Mouse (Mus musculus): ENCODE data around the gene Cyp2c23.
A peak's percentile ranks its signal among the peaks of the same experiment; 100 is the strongest.

Gene Cyp2c23

GRCm38 (mm10) chr19:44028972-44029371 is at the start of gene Cyp2c23:
Gene Cyp2c23, minus strand, starts transcription at chr19:44029208.
- DNase-seq, result no peak

- no peak for DNase-seq
Measured at GRCm38 (mm10) chr19:44077024-44077423, 48.0 kb upstream of the Cyp2c23 start.

DNA sequence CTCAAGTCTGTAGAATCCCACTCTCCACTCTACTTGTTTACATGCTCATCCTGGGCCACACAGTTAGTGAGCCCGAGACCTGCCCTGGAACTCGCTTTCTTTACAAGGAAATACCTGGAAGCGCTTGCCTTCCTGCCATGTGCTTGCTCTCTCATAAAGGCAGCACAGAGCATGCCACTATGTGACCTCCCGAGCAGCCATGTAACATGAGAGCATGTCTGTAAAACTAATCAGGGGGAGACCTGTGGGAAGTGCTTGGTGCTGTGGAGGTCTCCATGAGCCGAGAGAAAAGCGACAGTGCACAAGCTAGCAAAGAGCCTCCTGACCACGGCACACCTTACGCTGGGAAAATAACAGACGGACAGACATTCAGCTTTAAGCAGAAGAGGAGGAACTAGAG is 47.4 kb upstream of the Cyp2c23 start:
- no peak for DNase-seq

DNA sequence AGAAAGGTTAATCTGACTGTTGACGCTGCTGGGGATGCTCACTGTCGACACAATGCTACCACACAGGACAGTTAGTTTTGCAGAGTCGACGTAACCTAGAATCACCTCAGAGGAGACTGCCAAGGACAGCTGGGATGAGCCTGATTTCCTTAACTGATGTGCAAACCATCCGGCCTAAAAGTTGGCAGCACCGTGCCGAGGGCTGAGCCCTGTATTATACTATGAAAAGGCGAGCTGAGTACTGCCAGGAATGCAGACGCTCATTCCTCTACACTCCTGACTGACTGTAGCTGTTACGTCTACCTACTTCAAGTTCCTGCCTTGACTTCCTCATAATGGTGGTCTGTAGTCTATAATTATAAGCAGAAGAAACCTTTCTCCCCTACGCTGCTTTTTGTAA is 46.0 kb upstream of the Cyp2c23 start:
- DNase-seq, result no peak

DNA sequence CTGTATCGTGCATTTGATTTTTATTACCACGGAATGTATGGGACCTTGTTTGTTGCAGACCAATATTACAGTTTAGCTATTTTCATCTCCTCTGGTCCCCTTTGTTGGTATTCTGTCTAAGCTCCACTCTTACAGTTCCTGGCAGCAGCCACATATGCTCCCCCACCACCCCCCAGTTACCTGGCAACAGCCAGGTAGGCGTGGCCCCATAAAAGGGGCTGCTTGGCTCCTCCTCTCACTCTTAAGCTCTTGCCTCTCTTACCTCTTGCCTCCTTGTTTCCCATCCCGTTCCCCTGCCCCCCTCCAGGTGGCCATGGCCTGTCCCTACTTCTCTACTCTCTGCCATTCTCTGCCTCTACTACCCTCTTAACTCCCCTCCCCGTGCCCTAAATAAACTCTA is 42.2 kb upstream of the Cyp2c23 start:
- no peak for DNase-seq

DNA sequence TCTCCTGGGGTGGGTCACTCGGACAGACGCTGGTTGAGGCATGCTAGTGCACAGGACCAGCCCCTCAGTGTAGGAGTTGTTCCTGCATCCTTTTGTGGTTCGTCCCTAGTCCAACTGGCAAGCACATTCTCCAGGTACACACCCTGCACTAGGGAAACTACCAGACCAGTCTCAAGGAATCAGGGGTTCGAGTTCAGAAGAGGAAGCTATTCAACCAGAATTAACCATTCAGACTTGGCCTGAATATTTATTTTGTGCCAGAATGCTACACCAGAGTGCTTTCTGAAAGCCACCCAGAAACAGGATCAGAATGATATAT is 40.9 kb upstream of the Cyp2c23 start:
- DNase-seq, result no peak

DNA sequence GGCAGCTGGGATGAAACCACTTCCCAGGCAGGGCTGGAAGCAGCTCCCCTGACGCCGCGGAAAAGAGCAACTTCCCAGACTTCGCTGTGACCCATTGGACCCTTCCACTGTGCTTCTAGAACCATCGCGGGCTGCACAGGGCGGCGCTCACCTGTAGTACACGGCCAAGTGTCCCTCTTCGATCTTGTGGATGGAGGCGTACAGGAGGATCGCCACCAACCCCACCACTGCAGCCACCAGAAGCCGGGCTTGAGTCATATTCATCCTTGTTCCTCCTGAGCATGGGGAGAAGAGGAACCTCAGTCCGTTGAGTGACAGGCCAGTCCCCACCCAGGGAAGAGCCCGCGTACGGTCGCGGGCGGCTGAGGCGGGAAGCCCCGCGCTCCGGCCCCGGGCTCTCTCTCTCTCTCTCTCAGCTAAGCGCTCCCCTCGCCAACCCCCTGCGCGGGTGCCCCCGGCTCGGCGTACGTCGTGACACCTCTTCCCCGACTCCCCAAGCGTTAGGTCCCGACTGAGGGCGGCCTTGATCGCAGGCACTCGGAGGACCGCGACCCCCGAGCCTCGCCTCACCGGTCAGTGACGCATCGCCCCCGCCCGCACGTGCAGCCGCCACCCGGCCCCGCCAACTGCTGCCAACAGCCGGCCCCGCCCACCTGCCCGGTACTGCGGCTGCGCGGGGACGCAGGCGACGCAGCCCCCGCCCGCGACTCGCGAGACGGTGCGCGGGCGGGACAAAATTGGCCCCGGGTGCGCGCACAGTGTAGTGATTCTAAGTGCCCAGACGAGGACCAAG is 40.3 kb upstream of the Cyp2c23 start, which contains the start of gene Erlin1:
Gene Erlin1, minus strand, starts transcription at position 665 of the 793 bp plus-strand sequence.
- DNase-seq, result peak; percentile 92 to 94

DNA sequence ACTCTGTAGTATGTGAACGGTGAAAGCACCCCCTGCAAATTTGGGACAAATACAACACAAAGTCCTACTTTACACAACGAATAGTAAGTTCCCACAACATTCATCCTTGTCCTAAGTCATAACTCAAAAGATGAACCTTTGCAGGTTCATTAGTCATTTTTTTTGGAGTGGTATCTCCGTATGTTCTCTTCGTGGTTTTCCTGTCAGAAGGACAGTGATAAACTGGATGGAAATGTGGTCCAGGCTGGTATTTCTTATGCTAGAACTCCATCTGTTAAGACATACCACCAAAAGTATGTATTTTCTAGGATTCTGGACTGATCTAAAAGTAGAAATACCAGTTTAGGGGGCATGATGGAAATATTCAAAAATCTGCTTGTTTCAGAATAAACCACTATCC is 39.2 kb upstream of the Cyp2c23 start:
- no peak for DNase-seq

DNA sequence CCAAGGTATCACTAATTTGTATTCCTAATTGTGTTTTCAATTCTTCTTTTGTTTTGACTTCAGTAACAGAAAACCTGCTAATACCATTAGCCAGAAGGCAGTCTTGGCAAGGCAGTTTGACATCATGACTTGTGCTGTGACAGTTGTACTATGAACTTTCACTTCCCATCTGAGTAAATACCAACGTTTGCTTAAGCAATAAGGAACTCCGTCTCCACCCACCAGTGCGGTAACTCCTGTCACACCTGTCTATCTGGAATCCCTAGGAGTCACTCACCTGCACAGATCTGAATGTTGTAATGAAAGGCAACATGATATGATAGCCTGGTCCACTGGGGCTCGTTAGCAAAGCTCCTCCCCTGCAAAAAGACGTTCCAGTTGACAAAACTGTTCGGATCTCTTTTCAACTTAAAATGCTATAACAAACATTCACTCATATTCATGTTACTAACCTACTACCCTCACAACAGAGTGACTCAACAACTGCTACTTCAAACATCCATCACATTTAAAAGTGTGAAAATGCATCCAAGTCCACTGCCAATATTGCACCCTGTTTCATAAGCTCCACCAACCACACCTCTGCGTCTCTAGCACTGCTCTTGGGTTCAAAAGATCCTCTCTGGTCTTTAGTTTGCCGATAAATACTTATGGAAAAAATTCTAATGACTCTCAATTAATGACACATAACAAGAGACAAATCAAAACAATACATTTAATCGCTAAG is 38.5 kb upstream of the Cyp2c23 start:
- DNase-seq, result no peak

GRCm38 (mm10) chr19:44064734-44065133 is 35.7 kb upstream of the Cyp2c23 start:
- no peak for DNase-seq

GRCm38 (mm10) chr19:44063773-44064172 is 34.8 kb upstream of the Cyp2c23 start:
- no peak for DNase-seq

- no peak for DNase-seq
Measured at GRCm38 (mm10) chr19:44060226-44060625, 31.2 kb upstream of the Cyp2c23 start.

DNA sequence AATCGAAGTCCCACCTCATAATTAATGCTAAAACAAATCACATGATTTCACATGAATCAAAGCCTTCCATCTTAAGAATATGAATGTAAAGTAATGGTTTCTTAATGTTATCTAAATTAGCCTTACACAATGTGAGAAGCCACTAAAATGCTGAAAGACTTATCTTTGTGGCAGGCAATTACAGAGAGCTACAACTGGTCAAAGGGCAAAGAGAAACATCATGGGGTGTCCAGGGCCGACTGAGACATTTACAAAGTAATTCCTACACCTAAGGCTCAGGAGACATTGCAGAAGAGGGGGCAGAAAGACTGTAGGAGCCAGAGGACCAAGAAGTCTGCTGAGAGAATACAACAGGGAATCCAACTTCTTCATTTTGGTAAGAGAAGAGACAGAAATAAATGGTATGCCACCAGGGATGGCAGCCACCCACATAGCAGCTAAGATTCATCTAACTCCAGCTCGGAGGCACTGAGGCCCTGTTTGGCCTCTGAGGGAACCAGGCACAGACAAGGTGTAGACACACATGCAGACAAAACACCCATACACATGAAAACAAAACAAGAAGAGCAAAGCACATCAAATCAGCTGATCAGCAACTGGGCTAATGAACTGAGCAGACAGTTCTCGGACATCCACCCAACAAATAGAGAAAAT is 26.3 kb upstream of the Cyp2c23 start:
- no peak for DNase-seq

DNA sequence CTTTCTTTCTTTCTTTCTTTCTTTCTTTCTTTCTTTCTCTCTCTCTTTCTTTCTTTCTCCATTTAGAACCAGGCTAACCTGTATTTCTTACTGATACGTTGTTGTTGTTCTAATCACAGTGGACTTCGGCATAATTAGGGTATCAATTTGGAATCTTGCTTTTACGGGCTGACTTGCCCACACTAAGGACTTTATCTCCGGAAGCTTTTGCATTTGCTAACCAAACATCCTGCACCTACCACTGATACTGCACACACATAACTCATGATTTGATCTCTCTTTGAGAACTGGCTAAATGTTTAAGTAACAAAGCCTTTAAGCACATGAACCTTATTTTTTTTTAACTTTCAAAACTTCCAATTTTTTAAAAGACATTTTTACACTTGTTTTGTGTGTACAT is 21.4 kb upstream of the Cyp2c23 start:
- DNase-seq, result no peak

DNA sequence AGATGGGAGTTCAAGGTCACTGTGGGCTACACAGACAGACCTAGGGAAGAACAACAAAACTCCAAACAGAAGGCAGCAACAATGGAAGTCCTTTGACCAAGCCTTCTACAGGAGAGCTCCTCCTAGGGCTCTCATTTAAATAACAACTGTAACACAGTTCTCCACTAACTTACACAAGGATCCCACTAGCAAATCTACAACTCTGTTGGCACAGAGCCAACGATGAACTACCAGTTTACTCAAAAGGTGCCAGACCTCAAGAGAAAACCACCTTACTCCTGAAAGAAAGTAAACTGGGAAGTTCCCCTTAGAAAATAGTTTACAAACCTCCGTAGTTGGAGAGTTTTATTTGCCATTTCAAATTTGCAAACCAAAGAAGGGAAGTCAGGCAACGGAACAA is 20.3 kb upstream of the Cyp2c23 start:
- DNase-seq, result no peak

GRCm38 (mm10) chr19:44045847-44046246 is 16.8 kb upstream of the Cyp2c23 start:
- no peak for DNase-seq

DNA sequence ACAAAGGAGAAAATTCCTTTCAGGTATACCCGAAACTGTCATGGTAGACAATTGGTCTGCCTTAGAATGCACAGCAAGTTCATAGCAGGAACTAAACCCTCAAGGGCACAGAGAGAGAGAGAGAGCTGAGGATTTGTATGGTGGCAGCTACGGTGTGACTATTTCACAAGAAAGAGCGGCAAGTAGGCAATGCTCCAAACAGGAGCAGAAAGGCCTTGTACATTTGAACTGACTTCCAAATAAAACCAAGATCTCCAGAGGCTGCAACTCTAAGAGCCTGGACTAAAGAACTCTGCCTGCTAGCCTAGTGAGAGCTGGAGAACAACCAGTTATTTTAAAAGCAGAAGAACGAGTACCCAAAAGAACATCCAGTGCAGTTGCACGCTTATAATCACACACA is 13.1 kb upstream of the Cyp2c23 start:
- no peak for DNase-seq

DNA sequence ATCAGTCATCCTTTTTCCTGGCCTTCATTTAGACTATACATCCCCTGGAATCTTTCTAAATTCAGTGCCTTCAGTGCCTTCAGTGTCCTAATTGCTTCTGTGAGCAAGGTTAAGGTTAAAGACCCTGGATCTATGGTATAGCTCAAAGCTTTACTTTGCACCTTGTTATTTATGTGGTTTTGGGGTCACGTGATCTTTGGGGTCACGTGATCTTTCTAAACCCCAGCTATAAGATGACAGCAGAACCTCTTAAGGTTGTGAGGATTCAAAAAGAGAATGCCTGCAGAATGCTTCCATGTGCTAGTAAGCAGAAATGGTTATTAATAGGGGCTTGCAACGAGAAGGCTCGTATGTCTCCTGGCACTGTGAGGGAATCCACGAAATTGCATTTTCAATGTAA is 4.4 kb upstream of the Cyp2c23 start:
- DNase-seq, result no peak

- DNase-seq, result no peak
Measured at GRCm38 (mm10) chr19:44032046-44032744, 3.2 kb upstream of the Cyp2c23 start.

- DNase-seq, result no peak
Measured at GRCm38 (mm10) chr19:44030024-44030423, 1.0 kb upstream of the Cyp2c23 start.

DNA sequence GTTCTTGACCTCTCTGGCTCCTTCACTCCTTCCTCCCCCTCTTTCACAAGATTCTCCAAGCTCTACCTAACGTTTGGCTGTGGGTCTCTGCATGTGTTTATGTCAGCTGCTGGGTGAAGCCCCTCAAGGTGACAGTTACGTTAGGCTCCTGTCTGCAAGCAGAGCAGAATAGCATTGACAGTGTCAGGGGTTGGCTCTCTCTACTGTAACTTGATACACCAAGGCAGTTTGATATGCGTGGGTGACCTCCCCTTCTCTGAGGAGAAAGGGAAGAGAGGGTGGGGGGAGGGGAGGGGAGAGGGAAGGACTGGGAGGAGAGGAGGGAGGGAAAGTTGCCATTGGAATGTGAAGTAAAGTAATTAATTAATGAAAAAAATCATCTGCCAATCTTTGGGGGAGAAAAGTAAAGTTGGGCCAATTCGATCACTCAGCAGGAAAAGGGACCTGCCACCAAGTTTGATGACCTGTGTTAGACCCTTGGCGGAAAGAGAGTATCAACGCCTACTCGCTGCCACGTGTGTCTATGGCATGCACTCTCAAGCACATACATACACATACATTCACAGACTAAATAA is 2.0 kb downstream of the Cyp2c23 start:
- no peak for DNase-seq

- no peak for DNase-seq
Measured at GRCm38 (mm10) chr19:44024921-44025585, 4.0 kb downstream of the Cyp2c23 start.

All from lung, postnatal 4 days (tissue).